Mouse (Mus musculus) CH12.LX (cell line): Measurements from ENCODE around the gene Faxc. TPM values are rescaled to one million over a fixed set of nuclear protein-coding genes. Genes with fewer than 3 reads are reported as not detected.

Experiments used
- DNase-seq: peaks from one replicate; pipeline ENCODE4 v3.0.0-alpha.2; 2013; ENCODE audit errors: extremely low read depth
- H3K27ac ChIP-seq: 2 replicates; pipeline ENCODE4 v1.5.1; 2012; ENCODE audit warnings: low read depth, mild to moderate bottlenecking, control low read depth, moderate library complexity; ENCODE audit not compliant: insufficient read depth
- H3K27me3 ChIP-seq: replicated peaks from 2 replicates; pipeline ENCODE3; 2012; ENCODE audit warnings: inconsistent platforms
- H3K36me3 ChIP-seq, 2 experiments: replicated peaks in 1 of 2; 2 replicates each; pipeline versions ENCODE3 to v1.6.1; 2012; ENCODE audit warnings: inconsistent platforms in 1 of 2, low read length in 1 of 2, mild to moderate bottlenecking in 1 of 2, mixed read lengths in 1 of 2, moderate library complexity in 1 of 2; ENCODE audit not compliant: control insufficient read depth in 1 of 2, insufficient read depth in 1 of 2
- H3K4me1 ChIP-seq, 2 experiments: 2 replicates each; pipeline ENCODE4 v1.6.1; 2012; ENCODE audit warnings: inconsistent platforms in 1 of 2, moderate library complexity in 1 of 2; ENCODE audit not compliant: insufficient read depth in 2 of 2, control insufficient read depth in 1 of 2
- H3K4me2 ChIP-seq: 2 replicates; pipeline ENCODE4 v1.6.1; 2012; ENCODE audit warnings: low read depth, mild to moderate bottlenecking, control low read depth; ENCODE audit not compliant: poor library complexity, insufficient read depth, severe bottlenecking
- H3K4me3 ChIP-seq, 3 experiments: fragments of 150-350 bp in 1 of 3; sonication (generic) in 1 of 3; replicated peaks in 1 of 3; 2 replicates each; pipeline versions ENCODE3 to v1.5.1; 2011 to 2012; ENCODE audit warnings: low read depth in 2 of 3, low read length in 2 of 3, mild to moderate bottlenecking in 2 of 3, moderate library complexity in 2 of 3, control low read depth in 1 of 3, improper control_type of control experiment in 1 of 3, inconsistent platforms in 1 of 3, mixed read lengths in 1 of 3; ENCODE audit not compliant: poor library complexity in 1 of 3
- H3K79me2 ChIP-seq: replicated peaks from 2 replicates; pipeline ENCODE4 v1.6.1; 2012; ENCODE audit warnings: mild to moderate bottlenecking, moderate library complexity; ENCODE audit not compliant: control insufficient read depth, poor library complexity, insufficient read depth, severe bottlenecking; ENCODE audit errors: extremely low read depth
- H3K9ac ChIP-seq: 2 replicates; pipeline ENCODE4 v1.6.1; 2012; ENCODE audit warnings: low read depth, mild to moderate bottlenecking, control low read depth, moderate library complexity; ENCODE audit not compliant: insufficient read depth
- H3K9me3 ChIP-seq: replicated peaks from 2 replicates; pipeline ENCODE3; 2012; ENCODE audit warnings: low read length, inconsistent platforms, mixed read lengths
- CTCF ChIP-seq, 2 experiments: IDR thresholded peaks in 1 of 2; conservative IDR thresholded peaks in 1 of 2; 2 replicates each; pipeline ENCODE4 v1.5.1; 2011 to 2012; ENCODE audit warnings: low read depth in 2 of 2, low read length in 2 of 2, improper control_type of control experiment in 1 of 2, inconsistent platforms in 1 of 2, mild to moderate bottlenecking in 1 of 2, moderate library complexity in 1 of 2
- EP300 ChIP-seq: IDR thresholded peaks from 2 replicates; pipeline ENCODE4 v1.6.1; 2011; ENCODE audit warnings: low read length, improper control_type of control experiment
- ETS1 ChIP-seq: conservative IDR thresholded peaks from 2 replicates; pipeline ENCODE4 v1.6.1; 2012; ENCODE audit warnings: low read depth, mild to moderate bottlenecking, inconsistent platforms, low read length, improper control_type of control experiment, moderate library complexity
- GABPA ChIP-seq: IDR thresholded peaks from 2 replicates; pipeline ENCODE4 v1.6.1; 2012; ENCODE audit warnings: low read depth, low read length, improper control_type of control experiment, inconsistent platforms; ENCODE audit not compliant: insufficient replicate concordance
- HCFC1 ChIP-seq: IDR thresholded peaks from 2 replicates; pipeline ENCODE4 v1.6.1; 2012; ENCODE audit warnings: low read depth, mild to moderate bottlenecking, inconsistent platforms, low read length, improper control_type of control experiment
- JUND ChIP-seq: conservative IDR thresholded peaks from 2 replicates; pipeline ENCODE4 v1.6.1; 2011; ENCODE audit warnings: low read depth, low read length, improper control_type of control experiment
- MAX ChIP-seq: IDR thresholded peaks from 2 replicates; pipeline ENCODE4 v1.6.1; 2011; ENCODE audit warnings: low read length, improper control_type of control experiment
- MAZ ChIP-seq: IDR thresholded peaks from 2 replicates; pipeline ENCODE4 v1.6.1; 2012; ENCODE audit warnings: low read depth, mild to moderate bottlenecking, inconsistent platforms, low read length, improper control_type of control experiment, moderate library complexity
- MEF2A ChIP-seq: IDR thresholded peaks from 2 replicates; pipeline ENCODE4 v1.6.1; 2014; ENCODE audit warnings: low read depth, mild to moderate bottlenecking, inconsistent platforms, low read length, improper control_type of control experiment, borderline replicate concordance
- NRF1 ChIP-seq: IDR thresholded peaks from 2 replicates; pipeline ENCODE4 v1.6.1; 2014; ENCODE audit warnings: low read depth, mild to moderate bottlenecking, inconsistent platforms, low read length, improper control_type of control experiment, moderate library complexity
- PAX5 ChIP-seq: IDR thresholded peaks from 2 replicates; pipeline ENCODE4 v1.6.1; 2012; ENCODE audit warnings: low read length, inconsistent platforms, mixed read lengths
- POLR2A ChIP-seq: IDR thresholded peaks from 2 replicates; pipeline ENCODE4 v1.6.1; 2011; ENCODE audit warnings: low read depth, mild to moderate bottlenecking, improper control_type of control experiment, low read length
- RAD21 ChIP-seq: IDR thresholded peaks from 2 replicates; pipeline ENCODE4 v1.6.1; 2011; ENCODE audit warnings: low read depth, mild to moderate bottlenecking, low read length, improper control_type of control experiment, moderate library complexity
- SMC3 ChIP-seq: IDR thresholded peaks from 2 replicates; pipeline ENCODE4 v1.6.1; 2011; ENCODE audit warnings: low read depth, low read length, improper control_type of control experiment
- TCF12 ChIP-seq: IDR thresholded peaks from 2 replicates; pipeline ENCODE4 v1.6.1; 2014; ENCODE audit warnings: low read depth, mild to moderate bottlenecking, inconsistent platforms, low read length, improper control_type of control experiment
- UBTF ChIP-seq: IDR thresholded peaks from 2 replicates; pipeline ENCODE4 v1.6.1; 2012; ENCODE audit warnings: low read depth, mild to moderate bottlenecking, inconsistent platforms, low read length, improper control_type of control experiment, moderate library complexity
- USF1 ChIP-seq: IDR thresholded peaks from 2 replicates; pipeline ENCODE4 v1.6.1; 2014; ENCODE audit warnings: low read depth, mild to moderate bottlenecking, inconsistent platforms, low read length, improper control_type of control experiment
- USF2 ChIP-seq: conservative IDR thresholded peaks from 2 replicates; pipeline ENCODE4 v1.6.1; 2011; ENCODE audit warnings: low read depth, low read length, improper control_type of control experiment
- ZKSCAN1 ChIP-seq: IDR thresholded peaks from 2 replicates; pipeline ENCODE4 v1.6.1; 2012; ENCODE audit warnings: low read depth, inconsistent platforms, low read length, improper control_type of control experiment, borderline replicate concordance
- ZNF384 ChIP-seq: IDR thresholded peaks from 2 replicates; pipeline ENCODE4 v1.6.1; 2012; ENCODE audit warnings: low read depth, low read length, improper control_type of control experiment, inconsistent platforms
- dilution Hi-C: fragments of 300-500 bp; cut with MboI; formaldehyde crosslinking; loops from 2 replicates; pipeline ENCODE4 v1.14.3; 2020; ENCODE audit warnings: low sequenced_read_pairs; ENCODE audit not compliant: extremely low pct_unique_long_range_greater_than_20kb, extremely low pct_ligation_motif_present
- in situ Hi-C: fragments of 300-500 bp; cut with MboI; formaldehyde crosslinking; loops from 3 replicates; pipeline ENCODE4 v1.14.3; 2019; ENCODE audit warnings: low sequenced_read_pairs, low pct_ligation_motif_present, low pct_unique_long_range_greater_than_20kb, mixed read lengths
- polyA plus RNA-seq: library from polyadenylated mRNA; unstranded; fragments of >175 nt; gene quantifications from 2 replicates; pipeline ENCODE4 v1.2.1, GENCODE M21; 2012; ENCODE audit warnings: low read depth; ENCODE audit not compliant: insufficient read length
- total RNA-seq, 2 experiments: library from RNA; depleted of rRNA; stranded (reverse); fragments of 300-350 nt in 1 of 2; fragments of >200 nt in 1 of 2; gene quantifications; 2 replicates each; pipeline ENCODE4 v1.2.3; 2012 to 2014

The Faxc gene
- total and polyA plus RNA-seq, 3 experiments = 0.16 to 1.7 (median 0.37) TPM

GRCm38 (mm10) chr4:21989571-21990091, 58.5 kb downstream of the Faxc start (continued):
- TF ChIP-seq GABPA (no peak), JUND (no peak), HCFC1 (peak; percentile 52), ZKSCAN1 (no peak), MAZ (no peak), UBTF (no peak)

DNA sequence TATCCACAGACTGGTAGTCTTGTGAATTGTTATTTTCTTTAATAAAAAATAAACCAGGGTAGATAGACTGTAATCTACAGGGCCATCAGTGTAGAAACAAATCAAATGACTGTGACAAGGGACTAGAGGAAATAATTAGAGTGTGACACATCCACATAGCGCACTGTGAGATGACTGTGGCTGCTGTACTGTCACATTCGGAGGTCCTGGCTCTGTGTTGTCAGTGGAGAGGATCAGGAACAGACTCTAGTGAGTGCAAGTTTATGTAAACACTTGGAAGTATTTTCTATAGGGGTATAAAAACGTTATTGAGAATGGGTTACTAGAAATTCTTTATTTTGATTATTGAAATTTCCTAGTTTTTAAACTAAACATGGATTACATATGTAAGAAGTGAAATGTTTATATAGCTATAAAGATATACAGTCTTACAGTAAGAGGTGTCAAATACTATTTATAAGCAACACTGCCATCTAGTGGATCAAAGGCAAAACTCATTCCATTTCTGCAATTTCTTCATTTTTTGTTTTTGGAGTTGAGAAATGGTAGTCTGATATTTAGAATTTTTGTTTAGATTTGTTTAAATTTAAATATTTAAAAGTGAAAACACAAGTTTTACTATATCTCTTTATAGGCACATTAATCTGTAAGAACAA, 59.6 kb downstream of the Faxc start:
- Histone ChIP-seq H3K79me2 (no peaks in the 10 kb centered on the region), H3K9me3 (no peaks in the 10 kb centered on the region), H3K4me2 (no peak overlapping the region), H3K27ac (peak overlapping the region; percentile 36; the same call in 1 of the 2 replicates), H3K27me3 (no peaks in the 10 kb centered on the region), H3K9ac (no peak overlapping the region), H3K36me3 (peaks cover 0 to 11% of the 10 kb centered on the region in 2 experiments), H3K4me1 (peaks cover 5 to 15% of the 10 kb centered on the region in 2 experiments), H3K4me3 (no peak overlapping the region)
- in situ Hi-C loops = no loop called here
- DNase-seq = peak; percentile 38
- dilution Hi-C loops = no loop called here
- no peak for TF ChIP-seq USF2
- TF ChIP-seq RAD21 = peak; percentile 84
- TF ChIP-seq CTCF (conservative IDR thresholded peaks at IDR 0.05 in 1 of 2, IDR thresholded peaks at IDR 0.05 in 1 of 2; ENCODE audit: low read depth in 2 of 2, low read length in 2 of 2) = peak in 1 of 2 experiments; percentile 72; a peak in 3 of 4 replicates
- no peak for TF ChIP-seq EP300
- peak; percentile 24; the same call in 1 of the 2 replicates for TF ChIP-seq SMC3

- H3K4me1 ChIP-seq = no peaks in the 10 kb centered on the region; a peak in 1 of 4 replicates
- dilution Hi-C loops = no loop called here
- DNase-seq = peak; percentile 62
These were observed 86.7 kb downstream of the Faxc start for GRCm38 (mm10) chr4:22017656-22018379.

More at GRCm38 (mm10) chr4:22017656-22018379, 86.7 kb downstream of the Faxc start:
- H3K27ac ChIP-seq = no peak overlapping the region
- peak overlapping the region; percentile 87 for H3K4me2 ChIP-seq
- in situ Hi-C loops = no loop called here
- H3K9me3 ChIP-seq = no peaks in the 10 kb centered on the region
- H3K9ac ChIP-seq = no peak overlapping the region
- TF ChIP-seq MAZ (no peak), POLR2A (no peak), PAX5 (no peak), MAX (no peak), ZNF384 (no peak), TCF12 (no peak), NRF1 (no peak), ETS1 (no peak), EP300 (no peak), RAD21 (peak; percentile 89), USF1 (no peak), SMC3 (peak; percentile 55), UBTF (no peak), CTCF (conservative IDR thresholded peaks at IDR 0.05 in 1 of 2, IDR thresholded peaks at IDR 0.05 in 1 of 2; ENCODE audit: low read depth in 2 of 2, low read length in 2 of 2) (peak; percentile 68 to 81), MEF2A (no peak)
- no peaks in the 10 kb centered on the region for H3K36me3 ChIP-seq
- no peaks in the 10 kb centered on the region for H3K27me3 ChIP-seq
- no peaks in the 10 kb centered on the region for H3K79me2 ChIP-seq
- H3K4me3 ChIP-seq = no peak overlapping the region
